Mouse (Mus musculus) intestine, postnatal 0 days (tissue): ENCODE data around the gene Slc25a26. TPM values are rescaled to one million over a fixed set of nuclear protein-coding genes. Genes with fewer than 3 reads are reported as not detected.
A peak's percentile ranks its signal among the peaks of the same experiment; 100 is the strongest.

ENCODE experiments used
- ATAC-seq: fragments of 200-750 bp; cut with Nextera tagmentation; 2 replicates; pipeline ENCODE4 v1.8.0; 2017; ENCODE audit warnings: mild to moderate bottlenecking, moderate TSS enrichment, moderate library complexity
- H3K27ac ChIP-seq: fragments of 300-500 bp; sonication (generic); 2 replicates; pipeline ENCODE4 v1.5.1; 2014; ENCODE audit warnings: mild to moderate bottlenecking, low read depth, low read length, moderate library complexity
- H3K27me3 ChIP-seq: fragments of 300-500 bp; sonication (generic); replicated peaks from 2 replicates; pipeline ENCODE4 v1.6.1; 2014; ENCODE audit warnings: low read length, mixed read lengths; ENCODE audit not compliant: control insufficient read depth, insufficient read depth
- H3K36me3 ChIP-seq: fragments of 300-500 bp; sonication (generic); 2 replicates; pipeline ENCODE4 v1.6.1; 2014; ENCODE audit warnings: mild to moderate bottlenecking, moderate library complexity; ENCODE audit not compliant: control insufficient read depth, insufficient read depth
- H3K4me1 ChIP-seq: fragments of 300-500 bp; sonication (generic); replicated peaks from 2 replicates; pipeline ENCODE4 v1.6.1; 2014; ENCODE audit warnings: antibody characterized with exemption, low read length, mixed read lengths; ENCODE audit not compliant: control insufficient read depth, insufficient read depth
- H3K4me2 ChIP-seq: fragments of 300-500 bp; sonication (generic); replicated peaks from 2 replicates; pipeline ENCODE4 v1.6.1; 2014; ENCODE audit warnings: low read depth, mild to moderate bottlenecking, moderate library complexity
- H3K4me3 ChIP-seq: fragments of 300-500 bp; sonication (generic); 2 replicates; pipeline ENCODE4 v1.5.1; 2014; ENCODE audit warnings: low read depth, low read length
- H3K9ac ChIP-seq: fragments of 300-500 bp; sonication (generic); 2 replicates; pipeline ENCODE4 v1.6.1; 2014; ENCODE audit warnings: mild to moderate bottlenecking, low read depth, low read length
- H3K9me3 ChIP-seq: fragments of 300-500 bp; sonication (generic); 2 replicates; pipeline ENCODE4 v1.6.1; 2016; ENCODE audit warnings: mixed run types; ENCODE audit not compliant: control insufficient read depth
- CTCF ChIP-seq: sonication (generic); IDR thresholded peaks from 2 replicates; pipeline ENCODE4 v1.5.1; 2016; ENCODE audit warnings: low read depth, mild to moderate bottlenecking, control low read depth, antibody characterized with exemption, moderate library complexity
- WGBS: fragments of 180-500 bp; shearing (Covaris S2); extraction: QIAGEN DNeasy Blood & Tissue Kit; methylation state at CpG from one replicate; pipeline ENCODE4 v1.1.7; 2014; 5-methylcytosine and 5-hydroxymethylcytosine counted together
- polyA plus RNA-seq: library from polyadenylated mRNA; unstranded; fragments of >200 nt; fragmentation: Nextera tagmentation; extraction: Ambion mirVana; gene quantifications from 2 replicates; pipeline ENCODE4 v1.2.1, GENCODE M21; 2015

The Slc25a26 gene
- polyA plus RNA-seq, 1 experiment from 2014 or later: 6.1 TPM

- Histone ChIP-seq H3K36me3 (no peaks in the 10 kb centered on the region), H3K4me2 (no peak overlapping the region), H3K9me3 (no peaks in the 10 kb centered on the region), H3K9ac (no peak overlapping the region), H3K4me1 (no peaks in the 10 kb centered on the region), H3K27ac (no peak overlapping the region), H3K27me3 (no peaks in the 10 kb centered on the region), H3K4me3 (no peak overlapping the region)
- no peak for ATAC-seq
- 81% methylated on average over 1 of the region's 1 CpGs for WGBS
- TF ChIP-seq CTCF: no peak
These were observed 60.8 kb downstream of the Slc25a26 start for GRCm38 (mm10) chr6:94560896-94561295.

GRCm38 (mm10) chr6:94561346-94561745 lies 61.2 kb downstream of the Slc25a26 start:
- WGBS: 62% methylated on average over 1 of the region's 1 CpGs
- Histone ChIP-seq H3K4me2 (no peak overlapping the region), H3K27me3 (no peaks in the 10 kb centered on the region), H3K4me1 (no peaks in the 10 kb centered on the region), H3K4me3 (no peak overlapping the region), H3K9me3 (no peaks in the 10 kb centered on the region), H3K9ac (no peak overlapping the region), H3K27ac (no peak overlapping the region), H3K36me3 (no peaks in the 10 kb centered on the region)
- no peak for TF ChIP-seq CTCF
- ATAC-seq: no peak

GRCm38 (mm10) chr6:94563203-94563940 lies 63.2 kb downstream of the Slc25a26 start:
- H3K9me3 ChIP-seq: no peaks in the 10 kb centered on the region
- no peak overlapping the region for H3K9ac ChIP-seq
- no peak overlapping the region for H3K4me3 ChIP-seq
- H3K27ac ChIP-seq: no peak overlapping the region
- H3K36me3 ChIP-seq: no peaks in the 10 kb centered on the region
- TF ChIP-seq CTCF: peak; percentile 68
- H3K4me2 ChIP-seq: peak overlapping the region; percentile 25; the same call in 1 of the 2 replicates
- WGBS: 38% methylated on average over 8 of the region's 8 CpGs
- ATAC-seq: no peak
- H3K4me1 ChIP-seq: no peaks in the 10 kb centered on the region
- no peaks in the 10 kb centered on the region for H3K27me3 ChIP-seq

GRCm38 (mm10) chr6:94565766-94566165 lies 65.6 kb downstream of the Slc25a26 start:
- no peak for ATAC-seq
- TF ChIP-seq CTCF: no peak
- Histone ChIP-seq H3K36me3 (no peaks in the 10 kb centered on the region), H3K27me3 (no peaks in the 10 kb centered on the region), H3K9ac (no peak overlapping the region), H3K4me1 (no peaks in the 10 kb centered on the region), H3K27ac (no peak overlapping the region), H3K4me2 (no peak overlapping the region), H3K9me3 (no peaks in the 10 kb centered on the region), H3K4me3 (no peak overlapping the region)
- 94% methylated on average over 2 of the region's 2 CpGs for WGBS

GRCm38 (mm10) chr6:94568040-94568439 lies 67.9 kb downstream of the Slc25a26 start:
- TF ChIP-seq CTCF: no peak
- ATAC-seq: no peak
- H3K27me3 ChIP-seq: no peaks in the 10 kb centered on the region
- no peak overlapping the region for H3K27ac ChIP-seq
- no peaks in the 10 kb centered on the region for H3K4me1 ChIP-seq
- H3K36me3 ChIP-seq: no peaks in the 10 kb centered on the region
- H3K9me3 ChIP-seq: no peaks in the 10 kb centered on the region
- H3K9ac ChIP-seq: no peak overlapping the region
- H3K4me3 ChIP-seq: no peak overlapping the region
- no peak overlapping the region for H3K4me2 ChIP-seq
- WGBS: 96% methylated on average over 2 of the region's 2 CpGs

- no peak for ATAC-seq
- Histone ChIP-seq H3K27ac (no peak overlapping the region), H3K4me3 (no peak overlapping the region)
These were observed 75.5 kb downstream of the Slc25a26 start for GRCm38 (mm10) chr6:94575526-94576166.

More at GRCm38 (mm10) chr6:94575526-94576166, 75.5 kb downstream of the Slc25a26 start:
- no peak for TF ChIP-seq CTCF
- WGBS: 64% methylated on average over 9 of the region's 9 CpGs
- H3K4me2 ChIP-seq: no peak overlapping the region
- H3K9ac ChIP-seq: no peak overlapping the region
- H3K27me3 ChIP-seq: no peaks in the 10 kb centered on the region
- H3K4me1 ChIP-seq: no peaks in the 10 kb centered on the region
- no peaks in the 10 kb centered on the region for H3K36me3 ChIP-seq
- H3K9me3 ChIP-seq: no peaks in the 10 kb centered on the region
